Comparison of ENCODE assay signal across 22 mouse cellular contexts in the genomic region with DNA sequence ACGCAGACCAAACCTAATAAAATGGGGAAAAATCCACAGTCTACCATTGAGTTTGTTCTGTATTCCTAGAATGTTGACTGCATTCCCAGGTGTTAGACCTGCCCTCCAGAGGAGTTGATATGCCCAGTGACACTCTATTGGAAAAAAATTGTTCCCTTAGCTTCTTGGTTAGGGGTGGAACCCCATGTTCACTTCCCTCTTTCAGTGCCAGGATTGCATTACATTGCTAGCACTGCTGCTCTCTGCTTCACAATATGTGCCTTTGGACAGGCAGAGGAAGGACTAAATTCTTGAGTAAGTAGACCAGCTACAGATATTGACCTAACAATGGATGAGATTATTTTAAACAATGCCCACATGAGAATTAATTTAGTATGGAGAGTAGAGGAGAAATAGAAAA.
DNase-seq lines count a peak whose midpoint lies in the region; ATAC-seq lines count a peak whose summit lies in the region.
"Had no signal": no experiment of that assay in that cellular context is flagged by ENCODE, and none has a peak within 500 bp of the region (broad histone marks: within the 10 kb centered on the region; RNA-seq: fewer than 3 reads in every experiment).

No protein-coding gene starts in this region.

- peak; percentile 19 for DNase-seq in midbrain, embryonic 11.5 days (ENCODE audit: low spot score, missing footprints)
- no peak for DNase-seq in midbrain, embryonic 10.5 days (ENCODE audit: low spot score)
- no peak for DNase-seq in layer of hippocampus, adult 18-20 months (ENCODE audit: low spot score in 2 of 2)
- DNase-seq in right cerebral cortex, postnatal 10 days (ENCODE audit: low spot score in 2 of 2) = no peak
- DNase-seq: adrenal gland, adult 2 months; adrenal gland, postnatal 10 days; adrenal gland, postnatal 25 days; cerebellum, adult 11 months; cerebellum, adult 18-20 months; cerebellum, adult 8-10 months; cerebellum, adult 9-11 months; cerebellum, postnatal 14 days; cerebellum, postnatal 36 days; embryo, embryonic 11 days had no signal

- H3K9me3 ChIP-seq in midbrain, embryonic 11.5 days (ENCODE audit: control insufficient read depth, low read length) = no peaks in the 10 kb centered on the region
- no peaks in the 10 kb centered on the region for H3K9me3 ChIP-seq in midbrain, embryonic 10.5 days (replicated peaks)
- H3K9me3 ChIP-seq: embryonic facial prominence, embryonic 13.5 days; embryonic facial prominence, embryonic 15.5 days; forebrain, embryonic 10.5 days; forebrain, embryonic 12.5 days had no signal

- WGBS in midbrain, embryonic 11.5 days = 90% methylated on average over 1 of the region's 1 CpGs
- WGBS in midbrain, embryonic 10.5 days = 89% methylated on average over 1 of the region's 1 CpGs

- no peak for ATAC-seq in midbrain, embryonic 11.5 days (ENCODE audit: low FRiP score)
- ATAC-seq in megakaryocyte, adult 5-6 weeks (ENCODE audit: poor library complexity, severe bottlenecking) = peak; percentile 77
- ATAC-seq: forebrain, embryonic 14.5 days; forebrain, embryonic 16.5 days had no signal

- H3K36me3 ChIP-seq in midbrain, embryonic 11.5 days (ENCODE audit: control insufficient read depth, insufficient read depth, low read length) = no peaks in the 10 kb centered on the region
- H3K36me3 ChIP-seq in midbrain, embryonic 10.5 days = no peaks in the 10 kb centered on the region
- H3K36me3 ChIP-seq: embryonic facial prominence, embryonic 13.5 days; embryonic facial prominence, embryonic 15.5 days; forebrain, embryonic 10.5 days; forebrain, embryonic 12.5 days had no signal

- no peaks in the 10 kb centered on the region for H3K4me1 ChIP-seq in midbrain, embryonic 11.5 days (ENCODE audit: control insufficient read depth, insufficient read depth, low read length)
- H3K4me1 ChIP-seq in midbrain, embryonic 10.5 days = no peaks in the 10 kb centered on the region
- H3K4me1 ChIP-seq: forebrain, embryonic 10.5 days; forebrain, embryonic 12.5 days had no signal

- no peaks in the 10 kb centered on the region for H3K27me3 ChIP-seq in midbrain, embryonic 11.5 days (ENCODE audit: control insufficient read depth, insufficient read depth, low read length)
- H3K27me3 ChIP-seq in midbrain, embryonic 10.5 days (ENCODE audit: low read depth, poor library complexity, severe bottlenecking) = no peaks in the 10 kb centered on the region
- H3K27me3 ChIP-seq: embryonic facial prominence, embryonic 13.5 days; embryonic facial prominence, embryonic 15.5 days; forebrain, embryonic 12.5 days had no signal

- H3K4me3 ChIP-seq in midbrain, embryonic 11.5 days (ENCODE audit: low read depth, low read length) = no peak overlapping the region
- no peak overlapping the region for H3K4me3 ChIP-seq in midbrain, embryonic 10.5 days
- H3K4me3 ChIP-seq: embryonic facial prominence, embryonic 13.5 days; embryonic facial prominence, embryonic 15.5 days; erythroblast, embryonic 14.5 days; forebrain, embryonic 10.5 days; forebrain, embryonic 12.5 days had no signal

- no peak overlapping the region for H3K4me2 ChIP-seq in midbrain, embryonic 11.5 days
- H3K4me2 ChIP-seq: embryonic facial prominence, embryonic 13.5 days; embryonic facial prominence, embryonic 15.5 days; forebrain, embryonic 12.5 days had no signal

- no peak overlapping the region for H3K9ac ChIP-seq in midbrain, embryonic 11.5 days (ENCODE audit: low read length)
- H3K9ac ChIP-seq: embryonic facial prominence, embryonic 13.5 days; embryonic facial prominence, embryonic 15.5 days; forebrain, embryonic 12.5 days had no signal

- no peak overlapping the region for H3K27ac ChIP-seq in midbrain, embryonic 11.5 days (ENCODE audit: low read depth, low read length)
- H3K27ac ChIP-seq in midbrain, embryonic 10.5 days (replicated peaks) = no peak overlapping the region
- H3K27ac ChIP-seq: embryonic facial prominence, embryonic 13.5 days; embryonic facial prominence, embryonic 15.5 days; forebrain, embryonic 10.5 days; forebrain, embryonic 12.5 days had no signal
